Mouse (Mus musculus): ENCODE results near the gene Oas2. TPM values are rescaled to one million over a fixed set of nuclear protein-coding genes. Genes with fewer than 3 reads are reported as not detected.

The Oas2 gene
- polyA plus RNA-seq, 1 experiment from 2014 or later: 0.62 TPM

DNA sequence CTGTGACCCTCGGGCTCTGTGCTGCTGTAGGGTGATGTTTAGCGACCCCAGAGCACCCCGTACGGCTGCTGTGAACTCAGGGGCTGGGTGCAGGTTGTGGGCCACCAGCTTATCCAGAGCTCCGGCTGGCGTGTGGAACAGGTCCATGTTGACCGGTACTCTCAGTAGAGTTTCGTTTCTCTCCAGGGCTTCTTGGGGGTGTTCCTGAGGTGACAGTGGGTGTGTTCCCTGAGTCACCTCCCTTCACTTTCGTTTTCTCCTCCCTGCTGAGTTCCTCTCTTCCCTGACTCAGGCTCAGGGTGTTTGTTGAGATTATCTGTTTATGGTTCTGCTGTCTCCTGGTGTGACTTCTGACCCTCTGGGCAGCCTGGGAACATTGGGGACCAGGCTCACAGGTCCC, 27.8 kb upstream of the Oas2 start, which contains the start of gene Oas3:
TSS of gene Oas3 (minus strand) at position 184 of the 400 bp plus-strand sequence.
- Histone ChIP-seq H3K27ac (ENCODE audit: low read length) (no peak within 1 kb of the TSS), H3K27me3 (ENCODE audit: control insufficient read depth, insufficient read depth, low read length) (no peaks in the 10 kb centered on the region), H3K4me2 (ENCODE audit: low read depth, low read length) (no peak within 1 kb of the TSS), H3K4me3 (replicated peaks; ENCODE audit: low read length) (no peak within 1 kb of the TSS), H3K4me1 (ENCODE audit: control insufficient read depth, insufficient read depth, low read length) (no peaks in the 10 kb centered on the region), H3K36me3 (ENCODE audit: control insufficient read depth, insufficient read depth, low read length) (no peaks in the 10 kb centered on the region), H3K9ac (ENCODE audit: low read length) (no peak within 1 kb of the TSS), H3K9me3 (replicated peaks; ENCODE audit: control insufficient read depth, low read length) (no peaks in the 10 kb centered on the region)
- 66% methylated on average over 9 of the region's 9 CpGs for WGBS
- no peak for ATAC-seq (ENCODE audit: insufficient read depth, low FRiP score)

- no peaks in the 10 kb centered on the region for H3K4me1 ChIP-seq (ENCODE audit: control insufficient read depth, insufficient read depth, low read length)
- H3K4me3 ChIP-seq (replicated peaks; ENCODE audit: low read length): no peak overlapping the region
- H3K9me3 ChIP-seq (replicated peaks; ENCODE audit: control insufficient read depth, low read length): no peaks in the 10 kb centered on the region
- no peak overlapping the region for H3K4me2 ChIP-seq (ENCODE audit: low read depth, low read length)
- no peaks in the 10 kb centered on the region for H3K36me3 ChIP-seq (ENCODE audit: control insufficient read depth, insufficient read depth, low read length)
- no peak for ATAC-seq (ENCODE audit: insufficient read depth, low FRiP score)
- no peak overlapping the region for H3K9ac ChIP-seq (ENCODE audit: low read length)
- WGBS: 82% methylated on average over 5 of the region's 5 CpGs
- no peak overlapping the region for H3K27ac ChIP-seq (ENCODE audit: low read length)
- H3K27me3 ChIP-seq (ENCODE audit: control insufficient read depth, insufficient read depth, low read length): no peaks in the 10 kb centered on the region
Measured at GRCm38 (mm10) chr5:120776801-120777200, 27.1 kb upstream of the Oas2 start.

DNA sequence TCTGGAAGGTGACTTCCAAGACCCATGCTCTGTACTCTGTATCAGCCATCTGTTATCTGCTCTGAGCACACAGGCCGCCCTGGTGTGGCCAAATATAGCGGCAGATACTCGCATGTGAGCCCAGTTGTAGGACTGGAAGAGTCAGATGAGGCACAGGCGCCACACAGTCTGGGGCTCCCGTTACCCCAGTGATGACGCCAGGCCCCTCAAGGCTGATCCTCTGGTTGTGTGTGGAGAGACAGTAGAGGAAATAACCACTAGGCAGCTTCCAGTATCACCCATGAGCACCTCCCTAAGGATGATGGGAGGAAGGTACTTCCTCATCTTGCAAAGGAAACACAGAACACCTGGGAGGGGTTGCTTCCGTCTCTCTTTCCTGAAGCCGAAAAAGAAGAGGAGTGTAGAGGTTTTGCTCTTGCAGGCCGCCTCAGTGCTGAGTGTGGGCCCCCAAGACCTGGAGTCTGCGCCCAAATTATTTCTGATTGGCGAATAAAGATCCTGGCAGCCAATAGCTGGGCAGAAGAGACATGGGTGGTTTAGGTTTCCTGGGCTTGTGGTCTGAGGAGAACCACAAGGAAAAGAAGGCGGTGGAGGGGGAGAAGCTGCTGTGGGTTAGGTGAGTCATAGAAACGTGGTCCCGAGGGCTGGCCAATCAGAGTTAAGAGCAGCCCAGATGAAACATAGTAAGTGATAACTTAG, 25.8 kb upstream of the Oas2 start:
- Histone ChIP-seq H3K36me3 (ENCODE audit: control insufficient read depth, insufficient read depth, low read length) (no peaks in the 10 kb centered on the region), H3K27me3 (ENCODE audit: control insufficient read depth, insufficient read depth, low read length) (no peaks in the 10 kb centered on the region), H3K9ac (ENCODE audit: low read length) (no peak overlapping the region), H3K4me3 (replicated peaks; ENCODE audit: low read length) (no peak overlapping the region), H3K9me3 (replicated peaks; ENCODE audit: control insufficient read depth, low read length) (no peaks in the 10 kb centered on the region), H3K4me2 (ENCODE audit: low read depth, low read length) (no peak overlapping the region), H3K4me1 (ENCODE audit: control insufficient read depth, insufficient read depth, low read length) (no peaks in the 10 kb centered on the region), H3K27ac (ENCODE audit: low read length) (no peak overlapping the region)
- no peak for ATAC-seq (ENCODE audit: insufficient read depth, low FRiP score)
- 66% methylated on average over 14 of the region's 14 CpGs for WGBS

GRCm38 (mm10) chr5:120769396-120769795, 19.7 kb upstream of the Oas2 start:
- no peak overlapping the region for H3K9ac ChIP-seq (ENCODE audit: low read length)
- no peak overlapping the region for H3K4me3 ChIP-seq (replicated peaks; ENCODE audit: low read length)
- H3K27ac ChIP-seq (ENCODE audit: low read length): no peak overlapping the region
- H3K9me3 ChIP-seq (replicated peaks; ENCODE audit: control insufficient read depth, low read length): no peaks in the 10 kb centered on the region
- no peak overlapping the region for H3K4me2 ChIP-seq (ENCODE audit: low read depth, low read length)
- ATAC-seq (ENCODE audit: insufficient read depth, low FRiP score): no peak
- no peaks in the 10 kb centered on the region for H3K4me1 ChIP-seq (ENCODE audit: control insufficient read depth, insufficient read depth, low read length)
- WGBS: 54% methylated on average over 3 of the region's 3 CpGs
- H3K36me3 ChIP-seq (ENCODE audit: control insufficient read depth, insufficient read depth, low read length): no peaks in the 10 kb centered on the region
- no peaks in the 10 kb centered on the region for H3K27me3 ChIP-seq (ENCODE audit: control insufficient read depth, insufficient read depth, low read length)

DNA sequence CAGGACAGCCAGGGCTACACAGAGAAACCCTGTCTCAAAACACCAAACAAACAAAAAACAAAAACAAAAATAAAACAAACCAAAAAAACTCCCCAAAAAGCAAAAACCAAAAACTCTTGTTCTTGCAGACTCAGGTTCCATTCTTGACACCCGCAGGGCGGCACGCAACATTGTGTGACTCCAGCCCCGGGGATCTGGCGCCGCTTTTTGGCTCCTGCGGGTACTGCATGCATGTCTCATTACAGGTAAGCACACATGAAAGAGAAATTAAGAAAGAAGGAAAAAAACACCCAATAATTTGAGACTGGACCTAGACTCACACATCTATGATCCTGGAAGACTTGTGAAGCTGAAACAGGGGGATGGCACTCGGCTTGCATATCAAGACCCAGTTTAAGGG, 15.4 kb upstream of the Oas2 start:
- H3K27me3 ChIP-seq (ENCODE audit: control insufficient read depth, insufficient read depth, low read length): no peaks in the 10 kb centered on the region; the same call in 1 of the 2 replicates
- no peak overlapping the region for H3K4me3 ChIP-seq (replicated peaks; ENCODE audit: low read length)
- H3K9ac ChIP-seq (ENCODE audit: low read length): no peak overlapping the region
- H3K36me3 ChIP-seq (ENCODE audit: control insufficient read depth, insufficient read depth, low read length): no peaks in the 10 kb centered on the region
- WGBS: 69% methylated on average over 8 of the region's 8 CpGs
- ATAC-seq (ENCODE audit: insufficient read depth, low FRiP score): no peak
- H3K9me3 ChIP-seq (replicated peaks; ENCODE audit: control insufficient read depth, low read length): no peaks in the 10 kb centered on the region
- H3K27ac ChIP-seq (ENCODE audit: low read length): no peak overlapping the region
- H3K4me1 ChIP-seq (ENCODE audit: control insufficient read depth, insufficient read depth, low read length): no peaks in the 10 kb centered on the region
- H3K4me2 ChIP-seq (ENCODE audit: low read depth, low read length): no peak overlapping the region

DNA sequence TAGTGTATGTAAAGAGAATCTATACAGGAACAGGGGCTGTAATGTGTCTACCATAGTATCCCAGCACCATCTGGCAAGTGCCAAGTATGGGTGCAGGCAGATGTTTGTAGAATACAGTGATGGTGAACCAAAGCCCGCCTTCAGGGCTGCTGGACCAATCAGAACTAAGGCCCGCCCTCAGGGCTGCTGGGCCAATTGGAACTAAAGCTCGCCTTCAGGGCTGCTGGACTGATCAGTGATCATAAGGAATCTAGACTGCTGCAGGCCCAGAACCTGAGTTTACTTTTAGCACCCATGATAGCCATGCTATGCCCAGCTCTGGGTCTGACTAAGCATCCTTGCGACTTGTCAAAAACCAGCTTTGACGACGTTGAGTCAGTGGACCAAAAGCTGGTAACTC, 12.2 kb upstream of the Oas2 start:
- H3K36me3 ChIP-seq (ENCODE audit: control insufficient read depth, insufficient read depth, low read length): no peaks in the 10 kb centered on the region
- 31% methylated on average over 6 of the region's 6 CpGs for WGBS
- no peaks in the 10 kb centered on the region for H3K4me1 ChIP-seq (ENCODE audit: control insufficient read depth, insufficient read depth, low read length)
- no peaks in the 10 kb centered on the region for H3K9me3 ChIP-seq (replicated peaks; ENCODE audit: control insufficient read depth, low read length)
- H3K27ac ChIP-seq (ENCODE audit: low read length): no peak overlapping the region
- no peak overlapping the region for H3K4me3 ChIP-seq (replicated peaks; ENCODE audit: low read length)
- no peak overlapping the region for H3K9ac ChIP-seq (ENCODE audit: low read length)
- H3K4me2 ChIP-seq (ENCODE audit: low read depth, low read length): no peak overlapping the region
- no peak for ATAC-seq (ENCODE audit: insufficient read depth, low FRiP score)
- H3K27me3 ChIP-seq (ENCODE audit: control insufficient read depth, insufficient read depth, low read length): no peaks in the 10 kb centered on the region; the same call in 1 of the 2 replicates

DNA sequence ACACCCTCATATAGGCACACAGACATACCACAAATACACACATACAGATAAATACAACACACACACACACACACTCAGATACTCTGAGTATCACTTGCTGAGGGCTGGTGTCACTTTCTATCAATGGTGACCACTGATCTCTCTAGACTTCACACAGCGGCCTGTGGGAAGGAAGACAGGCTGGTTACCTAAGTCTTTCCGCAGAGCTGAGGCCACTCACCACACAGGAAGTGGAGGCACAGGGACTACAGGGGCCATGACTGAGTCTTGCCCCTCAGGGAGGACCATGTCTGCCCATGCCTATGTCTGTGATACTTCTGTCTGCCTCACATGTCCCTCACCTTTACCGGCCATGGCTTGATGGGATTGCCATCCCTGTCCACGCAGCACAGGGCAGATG, 4.6 kb upstream of the Oas2 start:
- no peak for ATAC-seq (ENCODE audit: insufficient read depth, low FRiP score)
- Histone ChIP-seq H3K36me3 (ENCODE audit: control insufficient read depth, insufficient read depth, low read length) (no peaks in the 10 kb centered on the region), H3K9ac (ENCODE audit: low read length) (no peak overlapping the region), H3K27me3 (ENCODE audit: control insufficient read depth, insufficient read depth, low read length) (no peaks in the 10 kb centered on the region), H3K27ac (ENCODE audit: low read length) (no peak overlapping the region), H3K4me1 (ENCODE audit: control insufficient read depth, insufficient read depth, low read length) (no peaks in the 10 kb centered on the region), H3K4me2 (ENCODE audit: low read depth, low read length) (no peak overlapping the region), H3K4me3 (replicated peaks; ENCODE audit: low read length) (no peak overlapping the region), H3K9me3 (replicated peaks; ENCODE audit: control insufficient read depth, low read length) (no peaks in the 10 kb centered on the region)
- 84% methylated on average over 4 of the region's 4 CpGs for WGBS

GRCm38 (mm10) chr5:120752786-120753185, 3.1 kb upstream of the Oas2 start:
- Histone ChIP-seq H3K4me3 (replicated peaks; ENCODE audit: low read length) (no peak overlapping the region), H3K4me1 (ENCODE audit: control insufficient read depth, insufficient read depth, low read length) (no peaks in the 10 kb centered on the region), H3K9ac (ENCODE audit: low read length) (no peak overlapping the region), H3K27ac (ENCODE audit: low read length) (no peak overlapping the region), H3K27me3 (ENCODE audit: control insufficient read depth, insufficient read depth, low read length) (no peaks in the 10 kb centered on the region), H3K4me2 (ENCODE audit: low read depth, low read length) (no peak overlapping the region), H3K36me3 (ENCODE audit: control insufficient read depth, insufficient read depth, low read length) (no peaks in the 10 kb centered on the region), H3K9me3 (replicated peaks; ENCODE audit: control insufficient read depth, low read length) (no peaks in the 10 kb centered on the region)
- no peak for ATAC-seq (ENCODE audit: insufficient read depth, low FRiP score)
- 79% methylated on average over 3 of the region's 3 CpGs for WGBS

DNA sequence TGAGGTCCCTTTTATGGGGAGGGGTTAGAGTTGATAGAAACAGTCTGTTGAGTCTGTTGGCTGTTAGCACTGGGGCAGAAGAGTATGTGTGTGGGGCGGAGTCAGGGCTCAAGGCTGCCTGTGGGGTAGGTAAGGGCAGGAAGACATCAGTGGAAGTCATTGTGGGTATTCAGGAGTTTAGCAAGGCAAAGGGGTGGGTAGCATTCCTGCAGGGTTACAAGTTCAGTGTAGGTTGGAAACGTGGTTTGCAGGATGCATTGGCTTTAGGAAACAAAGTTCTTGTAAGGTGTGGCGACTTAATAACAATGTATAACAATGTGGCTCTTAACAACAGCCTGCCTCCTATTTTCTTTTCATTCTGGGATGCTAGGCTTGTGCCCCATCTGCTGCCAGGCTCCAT, 1.6 kb upstream of the Oas2 start:
- 64% methylated on average over 3 of the region's 3 CpGs for WGBS
- H3K9ac ChIP-seq (ENCODE audit: low read length): no peak overlapping the region
- ATAC-seq (ENCODE audit: insufficient read depth, low FRiP score): no peak
- no peak overlapping the region for H3K4me3 ChIP-seq (replicated peaks; ENCODE audit: low read length)
- no peak overlapping the region for H3K27ac ChIP-seq (ENCODE audit: low read length)
- H3K36me3 ChIP-seq (ENCODE audit: control insufficient read depth, insufficient read depth, low read length): no peaks in the 10 kb centered on the region
- no peak overlapping the region for H3K4me2 ChIP-seq (ENCODE audit: low read depth, low read length)
- no peaks in the 10 kb centered on the region for H3K27me3 ChIP-seq (ENCODE audit: control insufficient read depth, insufficient read depth, low read length)
- no peaks in the 10 kb centered on the region for H3K4me1 ChIP-seq (ENCODE audit: control insufficient read depth, insufficient read depth, low read length)
- H3K9me3 ChIP-seq (replicated peaks; ENCODE audit: control insufficient read depth, low read length): no peaks in the 10 kb centered on the region

All from stomach, embryonic 16.5 days (tissue).